Mouse (Mus musculus): ENCODE results near the gene Rcan2. TPM values are rescaled to one million over a fixed set of nuclear protein-coding genes. Genes with fewer than 3 reads are reported as not detected.

The Rcan2 gene
- polyA plus RNA-seq, 2 experiments: 0.57 to 0.59 TPM

DNA sequence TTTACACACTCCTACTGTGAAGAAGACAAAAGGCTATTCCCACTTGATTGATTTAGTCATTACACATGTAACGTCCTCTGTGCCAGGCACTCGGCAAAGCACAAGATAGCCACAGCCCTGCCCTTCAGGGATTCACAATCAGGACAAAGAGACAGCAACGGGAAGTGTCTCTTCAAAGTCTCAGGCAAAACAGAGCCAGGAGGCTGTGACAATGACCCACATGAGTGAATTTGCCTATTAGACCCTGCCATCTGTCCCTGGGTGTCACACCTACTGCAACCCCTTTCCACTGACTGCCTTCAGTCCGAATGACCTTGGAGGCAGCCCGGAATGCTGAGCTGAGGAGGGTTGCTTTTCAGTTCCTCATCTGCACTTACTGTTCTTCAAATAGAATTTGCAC is 151.1 kb downstream of the Rcan2 start:
- DNase-seq (ENCODE audit: low read depth in 3 of 3, low spot score in 3 of 3) (no peak), ATAC-seq (ENCODE audit: insufficient read depth) (no peak)
- no peaks in the 10 kb centered on the region for H3K4me1 ChIP-seq (replicated peaks; ENCODE audit: control insufficient read depth in 2 of 2, insufficient read depth in 2 of 2, low read length in 1 of 2)
- no peak overlapping the region for H3K4me3 ChIP-seq (ENCODE audit: insufficient read depth in 1 of 2, low read depth in 2 of 2, low read length in 2 of 2)
- no peak overlapping the region for H3K4me2 ChIP-seq (ENCODE audit: low read depth)
- 35% methylated on average over 5 of the region's 5 CpGs for WGBS (ENCODE audit: insufficient replicate concordance)
- H3K9ac ChIP-seq (replicated peaks): no peak overlapping the region
- H3K9me3 ChIP-seq (ENCODE audit: control insufficient read depth, low read length): no peaks in the 10 kb centered on the region
- H3K36me3 ChIP-seq (replicated peaks; ENCODE audit: control insufficient read depth, insufficient read depth, low read depth): no peaks in the 10 kb centered on the region
- H3K27ac ChIP-seq: no peak overlapping the region
- H3K27me3 ChIP-seq (ENCODE audit: control insufficient read depth, insufficient read depth, low read length): no peaks in the 10 kb centered on the region
- no peak for TF ChIP-seq CTCF (IDR thresholded peaks at IDR 0.05; ENCODE audit: low read depth)
- TF ChIP-seq EP300 (IDR thresholded peaks at IDR 0.05; ENCODE audit: low read depth): no peak

DNA sequence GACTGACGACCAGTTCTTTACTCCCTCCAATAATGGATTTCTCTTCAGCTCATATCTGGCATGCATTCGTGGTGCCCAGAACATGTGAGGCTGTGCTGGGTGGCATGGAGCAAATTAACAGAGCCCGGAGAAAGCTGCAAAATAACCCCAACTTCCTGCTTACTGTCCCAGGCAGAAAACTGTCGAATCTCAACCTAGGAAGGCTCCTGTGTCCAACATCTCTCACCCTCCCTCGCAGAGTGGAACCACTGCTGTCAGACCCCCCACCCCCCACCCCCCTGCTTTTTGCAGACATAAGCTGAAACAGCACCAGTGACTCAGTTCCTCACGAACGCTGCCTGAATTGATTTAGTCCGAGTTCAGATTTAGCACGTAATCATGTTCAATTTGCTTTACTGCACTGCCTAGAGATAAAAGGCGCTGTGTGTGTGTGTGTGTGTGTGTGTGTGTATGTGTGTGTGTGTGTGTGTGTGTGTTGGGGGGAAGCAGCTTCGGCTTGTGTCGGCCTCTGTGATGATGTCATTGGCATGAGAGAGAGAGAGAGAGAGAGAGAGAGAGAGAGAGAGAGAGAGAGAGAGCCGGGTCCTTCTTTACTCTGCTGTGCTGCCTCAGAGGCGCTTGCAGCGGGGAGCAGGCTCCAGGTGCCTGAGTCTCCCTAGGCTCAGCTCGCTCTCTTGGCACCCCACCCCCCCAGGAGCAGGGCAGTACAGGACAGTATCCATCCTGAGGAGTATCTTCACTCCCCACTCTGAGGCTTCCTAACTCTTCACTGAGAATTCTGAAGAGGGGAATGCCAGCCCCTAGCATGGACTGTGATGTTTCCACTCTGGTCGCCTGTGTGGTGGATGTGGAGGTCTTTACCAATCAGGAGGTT is 151.7 kb downstream of the Rcan2 start:
- Histone ChIP-seq H3K4me1 (replicated peaks; ENCODE audit: control insufficient read depth in 2 of 2, insufficient read depth in 2 of 2, low read length in 1 of 2) (no peaks in the 10 kb centered on the region), H3K27me3 (ENCODE audit: control insufficient read depth, insufficient read depth, low read length) (no peaks in the 10 kb centered on the region), H3K9me3 (ENCODE audit: control insufficient read depth, low read length) (no peaks in the 10 kb centered on the region), H3K4me2 (ENCODE audit: low read depth) (no peak overlapping the region), H3K27ac (no peak overlapping the region), H3K36me3 (replicated peaks; ENCODE audit: control insufficient read depth, insufficient read depth, low read depth) (no peaks in the 10 kb centered on the region), H3K9ac (replicated peaks) (no peak overlapping the region), H3K4me3 (ENCODE audit: insufficient read depth in 1 of 2, low read depth in 2 of 2, low read length in 2 of 2) (no peak overlapping the region)
- WGBS (ENCODE audit: insufficient replicate concordance): 33% methylated on average over 17 of the region's 17 CpGs
- ATAC-seq (ENCODE audit: insufficient read depth) (no peak), DNase-seq (ENCODE audit: low read depth in 3 of 3, low spot score in 3 of 3) (no peak)
- TF ChIP-seq CTCF (IDR thresholded peaks at IDR 0.05; ENCODE audit: low read depth) (no peak), EP300 (IDR thresholded peaks at IDR 0.05; ENCODE audit: low read depth) (no peak)

DNA sequence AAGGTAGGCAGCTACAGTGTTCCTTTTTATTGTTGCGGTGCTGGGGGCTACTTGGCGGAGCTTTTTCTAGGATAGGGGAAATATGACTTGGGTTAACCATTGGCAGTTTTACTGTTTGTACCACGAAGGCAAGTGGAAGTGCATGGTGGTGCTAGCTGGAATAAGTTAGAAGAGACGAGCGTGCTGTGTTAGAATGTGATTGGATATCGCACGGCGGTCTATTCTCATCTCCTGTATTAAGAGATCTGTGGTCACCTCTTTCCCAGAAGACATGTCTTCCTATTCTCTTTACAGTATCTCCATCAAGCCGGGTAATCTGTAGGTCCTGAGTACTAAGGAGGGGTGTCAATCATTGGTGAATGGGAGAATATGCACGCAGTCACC is 152.4 kb downstream of the Rcan2 start:
- no peaks in the 10 kb centered on the region for H3K27me3 ChIP-seq (ENCODE audit: control insufficient read depth, insufficient read depth, low read length)
- TF ChIP-seq CTCF (IDR thresholded peaks at IDR 0.05; ENCODE audit: low read depth): no peak
- no peak for TF ChIP-seq EP300 (IDR thresholded peaks at IDR 0.05; ENCODE audit: low read depth)
- H3K4me2 ChIP-seq (ENCODE audit: low read depth): no peak overlapping the region
- ATAC-seq (ENCODE audit: insufficient read depth) (no peak), DNase-seq (ENCODE audit: low read depth in 3 of 3, low spot score in 3 of 3) (no peak)
- no peak overlapping the region for H3K4me3 ChIP-seq (ENCODE audit: insufficient read depth in 1 of 2, low read depth in 2 of 2, low read length in 2 of 2)
- WGBS (ENCODE audit: insufficient replicate concordance): 71% methylated on average over 10 of the region's 10 CpGs
- H3K27ac ChIP-seq: no peak overlapping the region
- no peaks in the 10 kb centered on the region for H3K36me3 ChIP-seq (replicated peaks; ENCODE audit: control insufficient read depth, insufficient read depth, low read depth)
- no peaks in the 10 kb centered on the region for H3K9me3 ChIP-seq (ENCODE audit: control insufficient read depth, low read length)
- no peak overlapping the region for H3K9ac ChIP-seq (replicated peaks)
- no peaks in the 10 kb centered on the region for H3K4me1 ChIP-seq (replicated peaks; ENCODE audit: control insufficient read depth in 2 of 2, insufficient read depth in 2 of 2, low read length in 1 of 2)

DNA sequence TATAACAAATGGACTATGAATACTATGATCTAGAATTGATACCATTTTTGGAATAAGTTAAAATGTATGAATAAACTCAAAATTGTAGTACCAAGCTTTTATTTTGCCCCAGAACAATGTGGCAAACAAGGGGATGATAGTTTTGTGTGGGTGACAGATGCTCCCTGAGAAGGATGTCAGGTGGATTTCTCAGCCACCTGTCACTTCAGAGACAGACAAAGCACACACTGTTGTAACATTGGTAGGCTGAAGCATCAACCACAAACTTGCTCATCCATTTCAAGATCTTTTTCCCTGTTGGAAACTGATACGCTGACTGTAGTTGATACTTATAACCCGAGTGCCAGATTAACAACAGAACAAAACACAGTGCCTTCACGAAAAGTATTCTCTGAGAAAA is 158.6 kb downstream of the Rcan2 start:
- Histone ChIP-seq H3K27me3 (ENCODE audit: control insufficient read depth, insufficient read depth, low read length) (no peaks in the 10 kb centered on the region), H3K4me3 (ENCODE audit: insufficient read depth in 1 of 2, low read depth in 2 of 2, low read length in 2 of 2) (no peak overlapping the region), H3K9me3 (ENCODE audit: control insufficient read depth, low read length) (no peaks in the 10 kb centered on the region), H3K27ac (no peak overlapping the region), H3K9ac (replicated peaks) (no peak overlapping the region), H3K36me3 (replicated peaks; ENCODE audit: control insufficient read depth, insufficient read depth, low read depth) (no peaks in the 10 kb centered on the region), H3K4me2 (ENCODE audit: low read depth) (no peak overlapping the region), H3K4me1 (replicated peaks; ENCODE audit: control insufficient read depth in 2 of 2, insufficient read depth in 2 of 2, low read length in 1 of 2) (no peaks in the 10 kb centered on the region)
- no peak for TF ChIP-seq EP300 (IDR thresholded peaks at IDR 0.05; ENCODE audit: low read depth)
- ATAC-seq (ENCODE audit: insufficient read depth) (no peak), DNase-seq (ENCODE audit: low read depth in 3 of 3, low spot score in 3 of 3) (no peak)
- WGBS (ENCODE audit: insufficient replicate concordance): 69% methylated on average over 3 of the region's 3 CpGs

DNA sequence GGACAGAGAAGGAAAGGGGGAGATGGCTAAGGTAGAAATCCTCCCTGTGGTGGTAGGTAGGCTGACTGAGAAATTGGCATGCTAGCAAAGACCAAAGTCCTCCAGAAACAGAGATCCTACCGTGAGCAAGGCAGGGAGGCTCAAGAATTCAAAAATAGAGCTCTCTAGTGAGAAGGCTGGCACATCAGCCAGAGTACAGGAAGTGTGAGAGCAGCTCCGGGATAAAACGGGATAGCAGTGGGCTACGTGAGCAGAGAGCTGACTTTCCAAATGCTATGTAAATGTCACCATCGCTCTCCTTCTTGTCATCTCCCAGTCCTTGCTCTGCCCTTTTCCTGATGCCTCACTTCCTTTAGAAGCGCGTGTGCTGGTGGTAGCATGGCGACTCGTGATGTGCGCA is 168.8 kb downstream of the Rcan2 start:
- no peaks in the 10 kb centered on the region for H3K36me3 ChIP-seq (replicated peaks; ENCODE audit: control insufficient read depth, insufficient read depth, low read depth)
- H3K27ac ChIP-seq: no peak overlapping the region
- no peak overlapping the region for H3K4me3 ChIP-seq (ENCODE audit: insufficient read depth in 1 of 2, low read depth in 2 of 2, low read length in 2 of 2)
- H3K27me3 ChIP-seq (ENCODE audit: control insufficient read depth, insufficient read depth, low read length): no peaks in the 10 kb centered on the region
- DNase-seq (ENCODE audit: low read depth in 3 of 3, low spot score in 3 of 3) (no peak), ATAC-seq (ENCODE audit: insufficient read depth) (no peak)
- no peak for TF ChIP-seq CTCF (IDR thresholded peaks at IDR 0.05; ENCODE audit: low read depth)
- TF ChIP-seq EP300 (IDR thresholded peaks at IDR 0.05; ENCODE audit: low read depth): no peak
- 73% methylated on average over 10 of the region's 10 CpGs for WGBS (ENCODE audit: insufficient replicate concordance)
- H3K9me3 ChIP-seq (ENCODE audit: control insufficient read depth, low read length): no peaks in the 10 kb centered on the region
- no peak overlapping the region for H3K4me2 ChIP-seq (ENCODE audit: low read depth)
- H3K9ac ChIP-seq (replicated peaks): no peak overlapping the region
- no peaks in the 10 kb centered on the region for H3K4me1 ChIP-seq (replicated peaks; ENCODE audit: control insufficient read depth in 2 of 2, insufficient read depth in 2 of 2, low read length in 1 of 2)
